Mouse (Mus musculus) midbrain, embryonic 12.5 days (tissue): ENCODE measurements at regions not wholly inside any gene's neighbourhood (a gene's known extent, or its start where the extent isn't known, plus 50 kb on each side); places are given as distances from the start of the nearest gene placed in this dataset.
A peak's percentile ranks its signal among the peaks of the same experiment; 100 is the strongest.

ENCODE experiments used
- ATAC-seq: fragments of 200-750 bp; cut with Nextera tagmentation; 2 replicates; pipeline ENCODE4 v1.8.0; 2017; ENCODE audit warnings: low read depth, moderate TSS enrichment, moderate library complexity; ENCODE audit not compliant: low FRiP score
- H3K27ac ChIP-seq: fragments of 300-500 bp; sonication (generic); replicated peaks from 2 replicates; pipeline ENCODE4 v1.5.1; 2016; ENCODE audit warnings: mild to moderate bottlenecking
- H3K27me3 ChIP-seq: fragments of 300-500 bp; sonication (generic); 2 replicates; pipeline ENCODE4 v1.6.1; 2016; ENCODE audit warnings: mild to moderate bottlenecking
- H3K36me3 ChIP-seq: fragments of 300-500 bp; sonication (generic); 2 replicates; pipeline ENCODE4 v1.6.1; 2016
- H3K4me1 ChIP-seq: fragments of 300-500 bp; sonication (generic); 2 replicates; pipeline ENCODE4 v1.6.1; 2016
- H3K4me2 ChIP-seq: fragments of 300-500 bp; sonication (generic); replicated peaks from 2 replicates; pipeline ENCODE4 v1.6.1; 2016; ENCODE audit warnings: mild to moderate bottlenecking, moderate library complexity
- H3K4me3 ChIP-seq: fragments of 300-500 bp; sonication (generic); 2 replicates; pipeline ENCODE4 v1.5.1; 2016; ENCODE audit warnings: mild to moderate bottlenecking
- H3K9ac ChIP-seq: fragments of 300-500 bp; sonication (generic); replicated peaks from 2 replicates; pipeline ENCODE4 v1.6.1; 2016; ENCODE audit warnings: mild to moderate bottlenecking, moderate library complexity
- H3K9me3 ChIP-seq: fragments of 300-500 bp; sonication (generic); 2 replicates; pipeline ENCODE4 v1.6.1; 2016; ENCODE audit warnings: mild to moderate bottlenecking
- WGBS: fragments of 180-500 bp; shearing (Covaris S2); methylation state at CpG from one replicate; pipeline ENCODE4 v1.1.7; 2016; 5-methylcytosine and 5-hydroxymethylcytosine counted together

- Histone ChIP-seq H3K36me3 (no peaks in the 10 kb centered on the region), H3K27ac (no peak overlapping the region), H3K4me1 (peaks cover 8% of the 10 kb centered on the region; the same call in 1 of the 2 replicates), H3K4me3 (no peak overlapping the region), H3K9me3 (no peaks in the 10 kb centered on the region), H3K9ac (no peak overlapping the region), H3K27me3 (peaks cover 5% of the 10 kb centered on the region; the same call in 1 of the 2 replicates), H3K4me2 (no peak overlapping the region)
- 64% methylated on average over 4 of the region's 4 CpGs for WGBS
- ATAC-seq = no peak
Observed at GRCm38 (mm10) chr13:60488884-60489265, 112.9 kb upstream of the Dapk1 start.

GRCm38 (mm10) chr13:60491948-60492464, 109.7 kb upstream of the Dapk1 start:
- no peak overlapping the region for H3K27ac ChIP-seq
- H3K9me3 ChIP-seq = no peaks in the 10 kb centered on the region
- no peak for ATAC-seq
- H3K27me3 ChIP-seq = peaks cover 5% of the 10 kb centered on the region; the same call in 1 of the 2 replicates
- no peaks in the 10 kb centered on the region for H3K36me3 ChIP-seq
- H3K4me3 ChIP-seq = no peak overlapping the region
- no peak overlapping the region for H3K4me2 ChIP-seq
- 90% methylated on average over 16 of the region's 16 CpGs for WGBS
- H3K4me1 ChIP-seq = peaks cover 8% of the 10 kb centered on the region; the same call in 1 of the 2 replicates
- no peak overlapping the region for H3K9ac ChIP-seq

GRCm38 (mm10) chr13:60493836-60494235, 107.9 kb upstream of the Dapk1 start:
- Histone ChIP-seq H3K4me3 (no peak overlapping the region), H3K4me2 (no peak overlapping the region), H3K9ac (no peak overlapping the region), H3K9me3 (0 out of 2 replicates have a peak, but pooled peaks cover under 1% of the 10 kb centered on the region), H3K27ac (no peak overlapping the region), H3K27me3 (0 out of 2 replicates have a peak, but pooled peaks cover 5% of the 10 kb centered on the region), H3K36me3 (no peaks in the 10 kb centered on the region), H3K4me1 (0 out of 2 replicates have a peak, but pooled peaks cover 4% of the 10 kb centered on the region)
- WGBS = 71% methylated on average over 5 of the region's 5 CpGs
- ATAC-seq = no peak

GRCm38 (mm10) chr13:60497714-60498400, 103.9 kb upstream of the Dapk1 start:
- Histone ChIP-seq H3K9me3 (0 out of 2 replicates have a peak, but pooled peaks cover 3% of the 10 kb centered on the region), H3K36me3 (no peaks in the 10 kb centered on the region), H3K4me1 (0 out of 2 replicates have a peak, but pooled peaks cover 2% of the 10 kb centered on the region), H3K4me3 (no peak overlapping the region), H3K27ac (no peak overlapping the region), H3K27me3 (peaks cover 13% of the 10 kb centered on the region; the same call in 1 of the 2 replicates), H3K9ac (no peak overlapping the region), H3K4me2 (peak overlapping the region; percentile 23)
- WGBS = 20% methylated on average over 18 of the region's 18 CpGs
- no peak for ATAC-seq

GRCm38 (mm10) chr13:60504196-60504595, 97.6 kb upstream of the Dapk1 start:
- WGBS = 87% methylated on average over 2 of the region's 2 CpGs
- Histone ChIP-seq H3K4me1 (no peaks in the 10 kb centered on the region), H3K27ac (no peak overlapping the region), H3K36me3 (no peaks in the 10 kb centered on the region), H3K4me2 (no peak overlapping the region), H3K4me3 (no peak overlapping the region), H3K9ac (no peak overlapping the region), H3K9me3 (peaks cover 7% of the 10 kb centered on the region; the same call in 1 of the 2 replicates), H3K27me3 (peaks cover 22% of the 10 kb centered on the region; the same call in 1 of the 2 replicates)
- ATAC-seq = no peak

GRCm38 (mm10) chr13:60507611-60508010, 94.1 kb upstream of the Dapk1 start:
- no peak for ATAC-seq
- 88% methylated on average over 3 of the region's 3 CpGs for WGBS
- H3K36me3 ChIP-seq = no peaks in the 10 kb centered on the region
- no peak overlapping the region for H3K9ac ChIP-seq
- H3K4me2 ChIP-seq = no peak overlapping the region
- no peak overlapping the region for H3K27ac ChIP-seq
- peaks cover 21% of the 10 kb centered on the region for H3K27me3 ChIP-seq
- H3K4me3 ChIP-seq = no peak overlapping the region
- no peaks in the 10 kb centered on the region for H3K4me1 ChIP-seq
- peaks cover 7% of the 10 kb centered on the region; the same call in 1 of the 2 replicates for H3K9me3 ChIP-seq

- H3K9me3 ChIP-seq = peaks cover 7% of the 10 kb centered on the region; the same call in 1 of the 2 replicates
- no peak overlapping the region for H3K4me2 ChIP-seq
- no peak overlapping the region for H3K4me3 ChIP-seq
- no peaks in the 10 kb centered on the region for H3K36me3 ChIP-seq
- WGBS = 85% methylated on average over 4 of the region's 4 CpGs
- H3K4me1 ChIP-seq = no peaks in the 10 kb centered on the region
- H3K9ac ChIP-seq = no peak overlapping the region
- peaks cover 25% of the 10 kb centered on the region for H3K27me3 ChIP-seq
- no peak overlapping the region for H3K27ac ChIP-seq
- no peak for ATAC-seq
Observed at GRCm38 (mm10) chr13:60508054-60508453, 93.7 kb upstream of the Dapk1 start.

- ATAC-seq = no peak
- no peak overlapping the region for H3K4me3 ChIP-seq
- H3K27ac ChIP-seq = no peak overlapping the region
- peaks cover 26% of the 10 kb centered on the region for H3K27me3 ChIP-seq
- 0 out of 2 replicates have a peak, but pooled peaks cover under 1% of the 10 kb centered on the region for H3K9me3 ChIP-seq
- 80% methylated on average over 5 of the region's 5 CpGs for WGBS
- no peaks in the 10 kb centered on the region for H3K36me3 ChIP-seq
- H3K4me1 ChIP-seq = no peaks in the 10 kb centered on the region; the same call in 1 of the 2 replicates
- H3K4me2 ChIP-seq = no peak overlapping the region
- H3K9ac ChIP-seq = no peak overlapping the region
Observed at GRCm38 (mm10) chr13:60508856-60509255, 92.9 kb upstream of the Dapk1 start.

- Histone ChIP-seq H3K27ac (no peak overlapping the region), H3K9ac (no peak overlapping the region), H3K9me3 (no peaks in the 10 kb centered on the region), H3K4me1 (no peaks in the 10 kb centered on the region; the same call in 1 of the 2 replicates), H3K27me3 (peaks cover 26% of the 10 kb centered on the region), H3K4me2 (no peak overlapping the region), H3K36me3 (no peaks in the 10 kb centered on the region), H3K4me3 (no peak overlapping the region)
- WGBS = 95% methylated on average over 7 of the region's 7 CpGs
- no peak for ATAC-seq
Observed at GRCm38 (mm10) chr13:60511101-60511500, 90.6 kb upstream of the Dapk1 start.

GRCm38 (mm10) chr13:60511628-60512027, 90.1 kb upstream of the Dapk1 start:
- ATAC-seq = no peak
- 90% methylated on average over 8 of the region's 8 CpGs for WGBS
- H3K27me3 ChIP-seq = peaks cover 26% of the 10 kb centered on the region

GRCm38 (mm10) chr13:60513756-60514155, 88.0 kb upstream of the Dapk1 start:
- Histone ChIP-seq H3K27ac (no peak overlapping the region), H3K4me3 (no peak overlapping the region), H3K27me3 (peaks cover 21% of the 10 kb centered on the region), H3K36me3 (no peaks in the 10 kb centered on the region), H3K4me2 (no peak overlapping the region), H3K9me3 (no peaks in the 10 kb centered on the region), H3K4me1 (no peaks in the 10 kb centered on the region; the same call in 1 of the 2 replicates), H3K9ac (no peak overlapping the region)
- WGBS = 39% methylated on average over 7 of the region's 7 CpGs
- ATAC-seq = peak; percentile 41; the same call in 1 of the 2 replicates

More at GRCm38 (mm10) chr13:60511628-60512027, 90.1 kb upstream of the Dapk1 start:
- no peaks in the 10 kb centered on the region for H3K36me3 ChIP-seq
- H3K4me2 ChIP-seq = no peak overlapping the region
- no peak overlapping the region for H3K4me3 ChIP-seq
- no peaks in the 10 kb centered on the region for H3K9me3 ChIP-seq
- H3K27ac ChIP-seq = no peak overlapping the region
- no peaks in the 10 kb centered on the region; the same call in 1 of the 2 replicates for H3K4me1 ChIP-seq
- no peak overlapping the region for H3K9ac ChIP-seq

GRCm38 (mm10) chr13:60514806-60515205, 86.9 kb upstream of the Dapk1 start:
- 84% methylated on average over 9 of the region's 9 CpGs for WGBS
- H3K9me3 ChIP-seq = no peaks in the 10 kb centered on the region
- H3K9ac ChIP-seq = no peak overlapping the region
- no peaks in the 10 kb centered on the region; the same call in 1 of the 2 replicates for H3K4me1 ChIP-seq
- H3K27ac ChIP-seq = no peak overlapping the region
- H3K27me3 ChIP-seq = peaks cover 21% of the 10 kb centered on the region
- no peak overlapping the region for H3K4me3 ChIP-seq
- no peak for ATAC-seq
- H3K36me3 ChIP-seq = no peaks in the 10 kb centered on the region
- H3K4me2 ChIP-seq = no peak overlapping the region
